Mouse (Mus musculus): ENCODE measurements at regions not wholly inside any gene's neighbourhood (a gene's known extent, or its start where the extent isn't known, plus 50 kb on each side); places are given as distances from the start of the nearest gene placed in this dataset.
"Not testable (repeated sequence)": the region's sequence is repeated elsewhere in the genome, so short reads cannot be mapped to it uniquely, and the experiment has no call there.

- Histone ChIP-seq H3K4me2 (replicated peaks) (no peak overlapping the region), H3K27ac (no peak overlapping the region), H3K4me1 (no peaks in the 10 kb centered on the region), H3K36me3 (no peaks in the 10 kb centered on the region), H3K9ac (no peak overlapping the region), H3K27me3 (no peaks in the 10 kb centered on the region), H3K4me3 (no peak overlapping the region), H3K9me3 (replicated peaks) (no peaks in the 10 kb centered on the region)
- WGBS, result 43% methylated on average over 8 of the region's 8 CpGs
- peak; percentile 71 for ATAC-seq (ENCODE audit: low FRiP score)
Measured at GRCm38 (mm10) chr9:9475009-9475744, 236.3 kb upstream of the Arhgap42 start.

GRCm38 (mm10) chr9:9444213-9444612 is 205.3 kb upstream of the Arhgap42 start:
- no peak overlapping the region for H3K4me3 ChIP-seq
- H3K4me1 ChIP-seq, result no peaks in the 10 kb centered on the region
- no peak overlapping the region for H3K9ac ChIP-seq
- H3K9me3 ChIP-seq (replicated peaks), result no peaks in the 10 kb centered on the region
- no peak for ATAC-seq (ENCODE audit: low FRiP score)
- H3K4me2 ChIP-seq (replicated peaks), result no peak overlapping the region
- no peak overlapping the region for H3K27ac ChIP-seq
- H3K36me3 ChIP-seq, result no peaks in the 10 kb centered on the region
- WGBS, result 94% methylated on average over 1 of the region's 1 CpGs
- no peaks in the 10 kb centered on the region for H3K27me3 ChIP-seq

GRCm38 (mm10) chr9:9420326-9420725 is 181.4 kb upstream of the Arhgap42 start:
- no peak for ATAC-seq (ENCODE audit: low FRiP score)
- H3K36me3 ChIP-seq, result no peaks in the 10 kb centered on the region
- H3K27me3 ChIP-seq, result no peaks in the 10 kb centered on the region
- H3K4me3 ChIP-seq, result no peak overlapping the region
- H3K27ac ChIP-seq, result no peak overlapping the region
- no peak overlapping the region for H3K4me2 ChIP-seq (replicated peaks)
- 76% methylated on average over 2 of the region's 2 CpGs for WGBS
- no peaks in the 10 kb centered on the region for H3K9me3 ChIP-seq (replicated peaks)
- H3K4me1 ChIP-seq, result no peaks in the 10 kb centered on the region
- H3K9ac ChIP-seq, result no peak overlapping the region

- no peak overlapping the region for H3K27ac ChIP-seq
- H3K4me1 ChIP-seq, result no peaks in the 10 kb centered on the region
- H3K27me3 ChIP-seq, result no peaks in the 10 kb centered on the region
- H3K4me3 ChIP-seq, result no peak overlapping the region
- no peak overlapping the region for H3K4me2 ChIP-seq (replicated peaks)
- WGBS, result 75% methylated on average over 3 of the region's 3 CpGs
- H3K9ac ChIP-seq, result no peak overlapping the region
- H3K9me3 ChIP-seq (replicated peaks), result no peaks in the 10 kb centered on the region
- ATAC-seq (ENCODE audit: low FRiP score), result no peak
- no peaks in the 10 kb centered on the region for H3K36me3 ChIP-seq
Measured at GRCm38 (mm10) chr9:9412460-9413181, 173.7 kb upstream of the Arhgap42 start.

- not testable (repeated sequence) for ATAC-seq (ENCODE audit: low FRiP score); H3K9me3 ChIP-seq (replicated peaks)
- 86% methylated on average over 3 of the region's 4 CpGs for WGBS
Measured at GRCm38 (mm10) chr9:9394190-9394589, 155.3 kb upstream of the Arhgap42 start.

GRCm38 (mm10) chr9:9376650-9377189 is 137.8 kb upstream of the Arhgap42 start:
- H3K27ac ChIP-seq, result no peak overlapping the region
- no peaks in the 10 kb centered on the region for H3K36me3 ChIP-seq
- no peaks in the 10 kb centered on the region for H3K4me1 ChIP-seq
- no peak for ATAC-seq (ENCODE audit: low FRiP score)
- no peaks in the 10 kb centered on the region for H3K27me3 ChIP-seq
- H3K4me2 ChIP-seq (replicated peaks), result no peak overlapping the region
- H3K9ac ChIP-seq, result no peak overlapping the region
- WGBS, result 86% methylated on average over 2 of the region's 2 CpGs
- H3K4me3 ChIP-seq, result no peak overlapping the region
- no peaks in the 10 kb centered on the region for H3K9me3 ChIP-seq (replicated peaks)

More at GRCm38 (mm10) chr9:9394190-9394589, 155.3 kb upstream of the Arhgap42 start:
- H3K4me1 ChIP-seq; H3K27me3 ChIP-seq; H3K4me3 ChIP-seq; H3K36me3 ChIP-seq; H3K27ac ChIP-seq; H3K4me2 ChIP-seq (replicated peaks); H3K9ac ChIP-seq: not testable (repeated sequence)

- H3K4me1 ChIP-seq, result no peaks in the 10 kb centered on the region
- H3K27ac ChIP-seq, result no peak overlapping the region
- WGBS, result 28% methylated on average over 3 of the region's 3 CpGs
- no peaks in the 10 kb centered on the region for H3K27me3 ChIP-seq
- H3K4me2 ChIP-seq (replicated peaks), result no peak overlapping the region
- H3K4me3 ChIP-seq, result no peak overlapping the region
- H3K9me3 ChIP-seq (replicated peaks), result no peaks in the 10 kb centered on the region
- H3K36me3 ChIP-seq, result no peaks in the 10 kb centered on the region
- ATAC-seq (ENCODE audit: low FRiP score), result peak; percentile 69
- H3K9ac ChIP-seq, result no peak overlapping the region
Measured at GRCm38 (mm10) chr9:9375304-9375904, 136.5 kb upstream of the Arhgap42 start.

- WGBS, result 40% methylated on average over 1 of the region's 1 CpGs
- Histone ChIP-seq H3K27me3 (no peaks in the 10 kb centered on the region), H3K4me2 (replicated peaks) (no peak overlapping the region), H3K9me3 (replicated peaks) (no peaks in the 10 kb centered on the region), H3K4me1 (no peaks in the 10 kb centered on the region), H3K36me3 (no peaks in the 10 kb centered on the region), H3K27ac (no peak overlapping the region), H3K9ac (no peak overlapping the region), H3K4me3 (no peak overlapping the region)
- ATAC-seq (ENCODE audit: low FRiP score), result no peak
Measured at GRCm38 (mm10) chr9:9372594-9372993, 133.7 kb upstream of the Arhgap42 start.

- no peak for ATAC-seq (ENCODE audit: low FRiP score)
- Histone ChIP-seq H3K9me3 (replicated peaks) (no peaks in the 10 kb centered on the region), H3K4me3 (no peak overlapping the region), H3K4me1 (no peaks in the 10 kb centered on the region), H3K27me3 (no peaks in the 10 kb centered on the region), H3K36me3 (no peaks in the 10 kb centered on the region), H3K27ac (no peak overlapping the region), H3K4me2 (replicated peaks) (no peak overlapping the region), H3K9ac (no peak overlapping the region)
- WGBS, result 96% methylated on average over 1 of the region's 1 CpGs
Measured at GRCm38 (mm10) chr9:9368731-9369130, 129.8 kb upstream of the Arhgap42 start.

- 86% methylated on average over 1 of the region's 1 CpGs for WGBS
- Histone ChIP-seq H3K36me3 (no peaks in the 10 kb centered on the region), H3K4me1 (no peaks in the 10 kb centered on the region), H3K27me3 (no peaks in the 10 kb centered on the region), H3K27ac (no peak overlapping the region), H3K4me2 (replicated peaks) (no peak overlapping the region), H3K4me3 (no peak overlapping the region), H3K9me3 (replicated peaks) (no peaks in the 10 kb centered on the region), H3K9ac (no peak overlapping the region)
- no peak for ATAC-seq (ENCODE audit: low FRiP score)
Measured at GRCm38 (mm10) chr9:9342456-9343185, 103.7 kb upstream of the Arhgap42 start.

- Histone ChIP-seq H3K27me3 (no peaks in the 10 kb centered on the region), H3K4me1 (no peaks in the 10 kb centered on the region), H3K27ac (no peak overlapping the region), H3K4me2 (replicated peaks) (no peak overlapping the region), H3K9me3 (replicated peaks) (no peaks in the 10 kb centered on the region), H3K9ac (no peak overlapping the region), H3K36me3 (no peaks in the 10 kb centered on the region), H3K4me3 (no peak overlapping the region)
- WGBS, result 75% methylated on average over 1 of the region's 1 CpGs
- ATAC-seq (ENCODE audit: low FRiP score), result no peak
Measured at GRCm38 (mm10) chr9:9318624-9319023, 79.7 kb upstream of the Arhgap42 start.

GRCm38 (mm10) chr9:9316021-9316420 is 77.1 kb upstream of the Arhgap42 start:
- no peak for ATAC-seq (ENCODE audit: low FRiP score)
- Histone ChIP-seq H3K27ac (no peak overlapping the region), H3K4me2 (replicated peaks) (no peak overlapping the region), H3K9ac (no peak overlapping the region), H3K27me3 (no peaks in the 10 kb centered on the region), H3K4me1 (peaks cover 5% of the 10 kb centered on the region; the same call in 1 of the 2 replicates), H3K9me3 (replicated peaks) (no peaks in the 10 kb centered on the region), H3K36me3 (no peaks in the 10 kb centered on the region), H3K4me3 (no peak overlapping the region)
- WGBS, result 89% methylated on average over 4 of the region's 4 CpGs
